Mouse (Mus musculus) lung, adult 2 months (tissue): ENCODE measurements around the gene 3110009E18Rik.

Experiments used
- CTCF ChIP-seq: fragments of 200-500 bp; IDR thresholded peaks from 2 replicates; pipeline ENCODE4 v1.5.1; 2011; ENCODE audit warnings: mild to moderate bottlenecking, low read length, control low read depth; ENCODE audit not compliant: insufficient read depth
- POLR2A ChIP-seq: fragments of 200-500 bp; IDR thresholded peaks from 2 replicates; pipeline ENCODE4 v1.6.1; 2011; ENCODE audit warnings: low read depth, mild to moderate bottlenecking, control low read depth, low read length, borderline replicate concordance; ENCODE audit errors: extremely low read depth

DNA sequence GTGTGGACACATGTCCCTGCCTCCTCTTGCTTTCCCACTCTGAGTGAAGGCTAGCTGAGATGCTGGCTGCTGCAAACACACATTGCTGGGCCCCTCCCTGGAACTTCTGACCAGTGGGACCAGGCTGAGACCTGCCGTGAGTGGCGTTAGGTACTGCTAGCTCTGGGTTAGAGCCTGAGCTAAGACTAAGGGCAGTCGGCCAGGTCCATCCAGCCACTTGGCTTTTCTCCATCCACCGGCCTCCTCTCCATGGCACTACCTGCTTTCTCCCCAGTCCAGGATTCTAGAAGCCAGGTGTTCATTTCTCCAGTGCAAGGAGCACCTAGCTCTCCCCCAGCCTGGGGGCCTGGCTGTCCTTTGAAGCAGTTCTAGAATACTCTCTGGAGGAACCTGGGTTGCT is 46.1 kb upstream of the 3110009E18Rik start:
- TF ChIP-seq CTCF (no peak), POLR2A (no peak)
